Mouse (Mus musculus): Measurements from ENCODE around the gene Tenm4.

DNA sequence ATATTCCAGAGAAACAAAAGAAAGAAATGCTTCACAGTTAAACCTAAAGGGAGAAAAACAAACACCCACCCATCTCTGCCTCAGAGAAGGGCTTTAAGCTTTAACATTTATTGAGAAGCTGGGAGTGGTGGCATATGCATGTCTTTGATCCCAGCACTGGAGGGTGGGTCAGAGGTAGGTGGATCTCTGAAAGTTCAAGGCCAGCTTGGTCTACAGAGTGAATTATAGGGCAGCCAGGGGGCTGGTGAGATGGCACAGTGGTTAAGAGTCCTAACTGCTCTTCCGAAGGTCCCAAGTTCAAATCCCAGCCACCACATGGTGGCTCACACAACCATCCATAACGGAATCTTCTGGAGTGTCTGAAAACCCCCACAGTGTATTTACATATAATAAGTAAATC lies 581.7 kb downstream of the Tenm4 start:
- TF ChIP-seq CTCF (IDR thresholded peaks at IDR 0.05; ENCODE audit: extremely low read depth, insufficient read length, insufficient replicate concordance, low read depth, low read length) (no peak), POLR2A (IDR thresholded peaks at IDR 0.05; ENCODE audit: low read depth, low read length) (no peak)
